Mouse (Mus musculus): ENCODE measurements around the gene 1700010B08Rik.
"Not testable (repeated sequence)": the region's sequence is repeated elsewhere in the genome, so short reads cannot be mapped to it uniquely, and the experiment has no call there.

1700010B08Rik gene

GRCm38 (mm10) chr2:173719115-173719514, at the start of gene 1700010B08Rik:
Gene 1700010B08Rik (plus strand): TSS chr2:173719415.
- DNase-seq (ENCODE audit: low spot score in 2 of 2): not testable (repeated sequence)

- no peak for DNase-seq (ENCODE audit: low spot score in 2 of 2)
Measured at GRCm38 (mm10) chr2:173672328-173672896, 46.8 kb upstream of the 1700010B08Rik start.

DNA sequence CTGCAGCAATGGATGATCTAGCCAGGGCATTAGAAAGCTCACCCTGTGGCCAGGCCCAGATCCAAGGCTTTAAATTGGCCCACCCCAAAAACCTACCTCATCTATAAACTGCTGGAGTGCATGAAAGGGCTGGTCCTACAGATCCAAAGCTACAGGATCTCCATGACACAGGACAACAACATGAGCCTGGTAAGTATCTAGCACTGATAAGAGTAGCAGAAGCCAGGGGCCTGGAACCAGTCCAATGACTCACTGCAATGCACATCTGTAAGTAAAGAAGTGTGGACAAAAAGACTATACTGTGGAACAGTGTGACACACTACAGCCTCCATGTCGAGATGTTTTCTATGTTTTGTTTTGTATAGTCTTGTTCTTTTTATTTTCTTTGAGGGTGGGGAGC, 45.7 kb upstream of the 1700010B08Rik start:
- no peak for DNase-seq (ENCODE audit: low spot score in 2 of 2)

GRCm38 (mm10) chr2:173678593-173678992, 40.6 kb upstream of the 1700010B08Rik start:
- DNase-seq (ENCODE audit: low spot score in 2 of 2): no peak

GRCm38 (mm10) chr2:173679217-173679616, 40.0 kb upstream of the 1700010B08Rik start:
- no peak for DNase-seq (ENCODE audit: low spot score in 2 of 2)

- DNase-seq (ENCODE audit: low spot score in 2 of 2): no peak
Measured at GRCm38 (mm10) chr2:173680153-173680552, 39.1 kb upstream of the 1700010B08Rik start.

DNA sequence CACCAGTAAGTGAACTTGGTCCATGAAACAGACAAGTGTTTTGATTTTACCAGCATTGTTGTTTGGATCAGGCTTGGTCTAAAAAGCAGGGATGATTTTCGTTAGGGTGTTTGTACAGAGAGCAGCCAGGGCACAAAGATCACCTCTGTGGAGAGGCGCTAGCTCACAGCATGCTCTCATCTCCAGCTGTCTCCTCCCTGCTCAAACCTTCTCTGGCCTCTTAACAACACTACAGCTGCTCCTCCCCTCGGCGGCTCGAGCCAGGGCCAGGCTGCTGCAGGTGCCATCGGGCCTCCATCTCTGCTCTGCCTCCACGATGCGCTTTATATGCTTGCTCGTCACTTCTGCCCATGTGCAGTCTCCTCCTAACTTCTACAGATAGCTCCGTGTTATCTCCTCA, 36.4 kb upstream of the 1700010B08Rik start:
- DNase-seq (ENCODE audit: low spot score in 2 of 2): no peak

DNA sequence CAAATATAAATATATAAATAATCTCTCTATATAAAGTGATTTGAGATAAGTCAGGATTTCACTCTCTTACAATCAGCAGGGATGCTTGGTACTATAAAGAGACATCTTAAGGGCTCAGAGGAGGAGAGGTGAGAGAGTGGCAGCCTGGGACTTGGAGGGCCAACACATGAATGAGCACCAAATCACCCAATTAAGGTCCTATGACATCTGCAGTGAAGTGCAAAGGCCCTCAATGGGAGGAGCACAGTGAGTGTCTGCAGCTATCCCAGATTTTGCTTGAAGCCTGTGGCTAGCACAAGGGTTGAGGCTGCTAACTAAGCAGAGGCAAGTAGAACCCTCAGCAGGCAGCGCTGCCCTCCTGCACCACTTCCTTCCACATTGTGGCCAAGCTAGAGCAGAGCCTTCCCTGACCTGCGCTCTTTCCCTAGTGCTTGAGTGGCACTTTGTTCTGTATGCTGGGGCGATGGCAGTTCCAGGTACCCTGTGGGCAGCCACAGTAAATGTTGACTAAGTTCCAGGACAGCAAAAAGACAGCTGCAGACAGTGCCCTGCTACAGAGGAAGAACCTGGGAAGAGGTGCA, 33.3 kb upstream of the 1700010B08Rik start:
- no peak for DNase-seq (ENCODE audit: low spot score in 2 of 2)

GRCm38 (mm10) chr2:173687363-173687762, 31.9 kb upstream of the 1700010B08Rik start:
- no peak for DNase-seq (ENCODE audit: low spot score in 2 of 2)

DNA sequence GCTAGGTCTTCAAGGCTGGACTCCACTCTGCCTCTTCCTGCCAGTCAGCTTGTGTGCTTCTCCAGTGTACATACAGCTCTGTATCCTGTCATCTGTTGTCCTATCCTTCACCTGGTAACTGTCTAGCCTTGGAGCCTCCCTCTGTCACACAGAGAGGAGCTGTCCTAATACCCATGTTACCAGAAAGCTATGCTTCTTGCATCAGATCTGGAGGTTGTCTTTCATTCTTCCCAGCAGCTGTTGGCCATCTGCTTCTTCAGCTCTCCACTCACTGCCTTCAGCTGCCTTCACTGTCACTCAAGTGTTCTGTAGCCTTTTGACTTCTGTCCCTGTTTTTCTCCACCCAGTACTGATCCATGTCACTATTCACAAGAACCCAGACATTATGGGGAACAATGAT, 29.4 kb upstream of the 1700010B08Rik start:
- DNase-seq (ENCODE audit: low spot score in 2 of 2): no peak

DNA sequence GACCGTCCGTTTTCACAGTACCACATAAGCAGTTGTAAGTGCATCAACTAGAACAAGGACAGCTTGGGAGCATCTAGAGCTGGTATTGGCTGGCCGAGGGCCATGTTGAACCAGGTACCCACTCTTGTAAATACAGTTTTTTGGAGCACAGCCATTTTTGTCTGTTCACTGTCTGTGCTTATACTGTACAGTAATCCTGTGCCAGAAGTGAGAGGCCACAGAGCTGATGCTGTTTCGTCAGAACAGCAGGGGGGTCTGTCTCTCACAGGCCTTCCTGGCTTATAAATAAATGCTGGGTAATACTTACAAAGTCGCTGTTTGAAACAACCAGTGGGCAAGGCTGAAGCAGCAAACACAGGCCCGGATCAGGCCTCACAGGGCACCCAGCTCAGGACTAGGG, 27.5 kb upstream of the 1700010B08Rik start:
- DNase-seq (ENCODE audit: low spot score in 2 of 2): no peak

- DNase-seq (ENCODE audit: low spot score in 2 of 2): no peak
Measured at GRCm38 (mm10) chr2:173692693-173693092, 26.5 kb upstream of the 1700010B08Rik start.

DNA sequence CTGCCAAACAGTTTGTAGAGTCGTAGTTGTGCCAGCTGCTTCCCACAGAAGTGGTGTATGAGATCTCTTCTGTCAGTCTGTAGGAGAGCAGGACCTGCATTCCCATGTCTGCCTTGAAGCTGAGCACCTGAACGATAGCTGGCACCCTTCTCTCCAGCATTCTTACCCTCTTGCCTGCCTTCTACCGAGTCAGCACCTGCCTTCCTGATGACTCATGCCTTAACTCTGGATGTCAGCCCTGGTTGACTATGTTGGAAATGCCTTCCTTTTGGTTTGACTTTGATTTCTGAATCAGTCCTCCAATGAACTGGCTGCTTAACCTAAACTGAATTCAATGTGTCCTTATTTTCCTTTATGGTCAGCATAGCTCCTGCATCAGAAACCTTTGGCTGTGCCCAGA, 20.4 kb upstream of the 1700010B08Rik start:
- DNase-seq (ENCODE audit: low spot score in 2 of 2): no peak

GRCm38 (mm10) chr2:173702096-173702866, 16.9 kb upstream of the 1700010B08Rik start:
- DNase-seq (ENCODE audit: low spot score in 2 of 2): no peak

GRCm38 (mm10) chr2:173702867-173703237, 16.4 kb upstream of the 1700010B08Rik start:
- no peak for DNase-seq (ENCODE audit: low spot score in 2 of 2)

DNA sequence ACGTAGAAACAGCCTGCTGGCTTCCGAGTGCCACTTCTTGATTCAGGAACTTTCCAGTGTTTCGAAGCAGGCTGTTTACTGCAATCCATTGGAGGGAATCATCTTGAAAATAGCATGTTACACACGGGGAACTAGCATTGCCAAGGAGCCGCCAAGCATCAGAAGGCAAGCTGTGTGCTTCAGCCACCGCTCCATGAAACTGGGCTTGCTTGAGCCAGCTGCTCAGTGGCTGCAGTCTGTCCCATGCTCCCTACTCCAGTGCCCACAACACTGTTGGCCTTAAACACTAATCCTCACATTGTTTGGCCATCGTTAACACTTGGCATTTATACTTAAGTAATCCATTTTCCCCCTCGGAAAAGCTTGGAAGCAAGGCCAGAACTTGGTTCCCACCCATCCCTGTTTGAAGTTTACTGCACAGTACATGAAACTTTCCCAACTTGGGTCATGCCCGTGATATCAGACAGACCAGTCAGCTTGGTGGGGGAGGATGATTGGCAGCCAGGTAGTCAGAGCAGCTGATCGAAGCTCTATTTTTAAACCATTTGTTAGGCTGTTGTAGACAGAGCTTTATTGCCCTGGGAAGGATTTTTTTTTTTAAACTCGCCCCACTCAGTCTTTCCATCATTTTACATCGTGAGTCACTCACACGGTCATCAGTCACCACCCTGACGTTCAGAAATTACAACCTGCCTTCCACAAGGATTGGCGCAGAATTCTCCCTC, 13.2 kb upstream of the 1700010B08Rik start:
- no peak for DNase-seq (ENCODE audit: low spot score in 2 of 2)

- DNase-seq (ENCODE audit: low spot score in 2 of 2): not testable (repeated sequence)
Measured at GRCm38 (mm10) chr2:173707626-173708025, 11.6 kb upstream of the 1700010B08Rik start.

DNA sequence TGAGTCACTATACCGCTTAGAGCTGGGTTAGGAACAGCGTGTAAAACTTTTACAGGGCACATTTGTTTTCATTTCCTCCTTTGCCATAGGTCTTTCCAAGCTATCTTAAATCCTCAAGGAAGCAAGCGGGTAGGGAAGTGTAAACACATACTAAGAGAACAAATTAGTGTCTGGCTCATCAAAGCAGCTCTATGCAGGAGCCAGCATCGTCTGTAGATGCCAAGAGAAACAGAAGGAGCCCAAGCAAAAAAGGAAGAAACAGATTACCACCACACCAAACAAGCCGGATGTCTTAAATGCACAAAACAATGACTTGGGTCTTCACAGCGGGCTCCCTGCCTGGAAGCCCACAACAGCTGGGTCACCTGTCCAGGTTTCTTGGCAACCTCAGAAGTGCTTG, 9.0 kb upstream of the 1700010B08Rik start:
- no peak for DNase-seq (ENCODE audit: low spot score in 2 of 2)

GRCm38 (mm10) chr2:173712656-173713055, 6.6 kb upstream of the 1700010B08Rik start:
- no peak for DNase-seq (ENCODE audit: low spot score in 2 of 2)

GRCm38 (mm10) chr2:173713241-173713640, 6.0 kb upstream of the 1700010B08Rik start:
- no peak for DNase-seq (ENCODE audit: low spot score in 2 of 2)

DNA sequence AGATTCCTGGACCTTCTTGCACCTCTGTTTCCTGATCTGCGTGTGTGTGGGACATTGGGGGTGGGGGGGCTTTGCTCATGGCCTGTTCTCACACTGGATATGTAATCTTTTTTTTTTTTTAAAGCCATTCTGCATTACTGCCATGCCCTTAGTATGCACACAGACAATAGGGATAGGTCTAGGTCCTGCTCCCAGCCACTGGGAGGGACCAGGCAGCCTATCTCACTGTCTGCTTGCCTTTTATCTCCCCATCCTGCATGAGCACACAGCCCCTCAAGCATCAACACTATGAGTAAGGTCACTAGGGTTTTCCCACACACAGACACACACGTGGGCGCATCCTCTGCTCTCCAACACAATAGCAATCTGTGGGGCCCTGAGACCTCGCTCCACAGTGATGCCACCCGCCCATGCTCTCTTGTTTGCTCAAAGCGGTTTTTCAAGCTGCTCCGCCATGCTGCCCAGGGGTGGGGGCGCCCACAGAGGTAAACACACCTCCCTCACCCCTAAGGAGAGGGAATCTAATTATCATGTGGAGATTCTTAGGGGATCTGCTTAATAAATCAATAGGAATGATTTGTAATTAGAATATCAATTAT, 4.5 kb upstream of the 1700010B08Rik start:
- no peak for DNase-seq (ENCODE audit: low spot score in 2 of 2)

- no peak for DNase-seq (ENCODE audit: low spot score in 2 of 2)
Measured at GRCm38 (mm10) chr2:173716966-173717365, 2.2 kb upstream of the 1700010B08Rik start.
